Mouse (Mus musculus) liver, embryonic 11.5 days (tissue): Measurements from ENCODE around the gene Dnlz. TPM values are rescaled to one million over a fixed set of nuclear protein-coding genes. Genes with fewer than 3 reads are reported as not detected.
"Not testable (repeated sequence)": the region's sequence is repeated elsewhere in the genome, so short reads cannot be mapped to it uniquely, and the experiment has no call there.

ENCODE experiments used
- ATAC-seq: fragments of 200-750 bp; cut with Nextera tagmentation; replicated peaks from 2 replicates; pipeline ENCODE4 v1.8.0; 2017; ENCODE audit warnings: moderate number of reproducible peaks, mild to moderate bottlenecking, moderate TSS enrichment, moderate library complexity; ENCODE audit not compliant: low FRiP score
- DNase-seq: peaks from one replicate; pipeline ENCODE4 v3.0.0-alpha.2; 2017; ENCODE audit warnings: low spot score
- H3K27ac ChIP-seq: fragments of 300-500 bp; sonication (generic); 2 replicates; pipeline ENCODE4 v1.5.1; 2014; ENCODE audit warnings: mild to moderate bottlenecking, low read depth, low read length, control low read depth
- H3K27me3 ChIP-seq: fragments of 300-500 bp; sonication (generic); replicated peaks from 2 replicates; pipeline ENCODE4 v1.6.1; 2014; ENCODE audit warnings: low read length, mixed read lengths; ENCODE audit not compliant: control insufficient read depth, insufficient read depth
- H3K36me3 ChIP-seq: fragments of 300-500 bp; sonication (generic); 2 replicates; pipeline ENCODE4 v1.6.1; 2014; ENCODE audit warnings: mild to moderate bottlenecking, low read length, moderate library complexity, mixed read lengths; ENCODE audit not compliant: control insufficient read depth, insufficient read depth
- H3K4me1 ChIP-seq: fragments of 300-500 bp; sonication (generic); replicated peaks from 2 replicates; pipeline ENCODE4 v1.6.1; 2014; ENCODE audit warnings: low read length, mixed read lengths; ENCODE audit not compliant: control insufficient read depth, insufficient read depth
- H3K4me2 ChIP-seq: fragments of 300-500 bp; sonication (generic); 2 replicates; pipeline ENCODE4 v1.6.1; 2014; ENCODE audit warnings: mild to moderate bottlenecking, control low read depth, moderate library complexity
- H3K4me3 ChIP-seq: fragments of 300-500 bp; sonication (generic); 2 replicates; pipeline ENCODE4 v1.5.1; 2014; ENCODE audit warnings: low read depth, low read length, control low read depth
- H3K9ac ChIP-seq: fragments of 300-500 bp; sonication (generic); 2 replicates; pipeline ENCODE4 v1.6.1; 2014; ENCODE audit warnings: low read depth, low read length, control low read depth
- H3K9me3 ChIP-seq: fragments of 300-500 bp; sonication (generic); 2 replicates; pipeline ENCODE4 v1.6.1; 2016; ENCODE audit warnings: low read length, inconsistent platforms, mixed read lengths; ENCODE audit not compliant: control insufficient read depth
- WGBS: fragments of 180-500 bp; shearing (Covaris S2); extraction: QIAGEN DNeasy Blood & Tissue Kit; methylation state at CpG from one replicate; pipeline ENCODE4 v1.1.7; 2014; 5-methylcytosine and 5-hydroxymethylcytosine counted together
- polyA plus RNA-seq: library from polyadenylated mRNA; unstranded; fragments of >200 nt; fragmentation: Nextera tagmentation; extraction: Ambion mirVana; gene quantifications from 2 replicates; pipeline ENCODE4 v1.2.1, GENCODE M21; 2014

Gene Dnlz
- polyA plus RNA-seq, 1 experiment from 2014 or later, result 23.0 TPM

- Histone ChIP-seq H3K4me3 (peak overlapping the region; percentile 87), H3K9me3 (no peaks in the 10 kb centered on the region), H3K9ac (peak overlapping the region; percentile 94), H3K4me2 (peak overlapping the region; percentile 72), H3K36me3 (peaks cover 60% of the 10 kb centered on the region), H3K4me1 (peaks cover 14% of the 10 kb centered on the region), H3K27ac (peak overlapping the region; percentile 40), H3K27me3 (no peaks in the 10 kb centered on the region)
- peak; percentile 70 for DNase-seq
- WGBS, result under 1% methylated on average over 45 of the region's 45 CpGs
- peak; percentile 66 for ATAC-seq
Measured at GRCm38 (mm10) chr2:26388682-26389153, 36.8 kb upstream of the Dnlz start.

GRCm38 (mm10) chr2:26387713-26388112 lies 35.8 kb upstream of the Dnlz start:
- H3K9ac ChIP-seq, result peak overlapping the region; percentile 94
- peak overlapping the region; percentile 72 for H3K4me2 ChIP-seq
- no peaks in the 10 kb centered on the region for H3K27me3 ChIP-seq
- DNase-seq (no peak), ATAC-seq (no peak)
- peaks cover 14% of the 10 kb centered on the region for H3K4me1 ChIP-seq
- no peak overlapping the region for H3K27ac ChIP-seq
- H3K4me3 ChIP-seq, result peak overlapping the region; percentile 87
- WGBS, result 93% methylated on average over 3 of the region's 3 CpGs
- peaks cover 56% of the 10 kb centered on the region for H3K36me3 ChIP-seq
- H3K9me3 ChIP-seq, result no peaks in the 10 kb centered on the region

- peak overlapping the region; percentile 73 for H3K4me2 ChIP-seq
- H3K36me3 ChIP-seq, result peaks cover 38% of the 10 kb centered on the region
- H3K4me1 ChIP-seq, ATAC-seq, H3K27ac ChIP-seq, H3K9me3 ChIP-seq, DNase-seq, H3K27me3 ChIP-seq: not testable (repeated sequence)
- WGBS, result 27% methylated on average over 6 of the region's 6 CpGs
- H3K9ac ChIP-seq, result peak overlapping the region; percentile 69
- peak overlapping the region; percentile 89 for H3K4me3 ChIP-seq
Measured at GRCm38 (mm10) chr2:26380871-26381270, 29.0 kb upstream of the Dnlz start.

- no peaks in the 10 kb centered on the region for H3K27me3 ChIP-seq
- DNase-seq (peak; percentile 87), ATAC-seq (peak; percentile 94)
- WGBS, result 0% methylated on average over 38 of the region's 38 CpGs
- peak within 1 kb of the TSS; percentile 89 for H3K4me3 ChIP-seq
- H3K4me1 ChIP-seq, result peaks cover 3% of the 10 kb centered on the region
- H3K27ac ChIP-seq, result peak within 1 kb of the TSS; percentile 34; the same call in 1 of the 2 replicates
- H3K9ac ChIP-seq, result peak within 1 kb of the TSS; percentile 69
- H3K9me3 ChIP-seq, result no peaks in the 10 kb centered on the region
- peak within 1 kb of the TSS; percentile 73 for H3K4me2 ChIP-seq
- H3K36me3 ChIP-seq, result peaks cover 39% of the 10 kb centered on the region
Measured at GRCm38 (mm10) chr2:26380131-26380771, 28.3 kb upstream of the Dnlz start, which contains the start of gene Snapc4. TSS of gene Snapc4 (minus strand) at chr2:26380653.

- Histone ChIP-seq H3K9ac (no peak overlapping the region), H3K27me3 (no peaks in the 10 kb centered on the region), H3K27ac (no peak overlapping the region), H3K4me3 (no peak overlapping the region), H3K36me3 (peaks cover 66% of the 10 kb centered on the region), H3K4me1 (no peaks in the 10 kb centered on the region), H3K9me3 (no peaks in the 10 kb centered on the region), H3K4me2 (no peak overlapping the region)
- DNase-seq (no peak), ATAC-seq (no peak)
- WGBS, result 95% methylated on average over 8 of the region's 8 CpGs
Measured at GRCm38 (mm10) chr2:26372396-26372795, 20.5 kb upstream of the Dnlz start.

- WGBS, result 91% methylated on average over 1 of the region's 1 CpGs
- Histone ChIP-seq H3K27ac (no peak overlapping the region), H3K9me3 (no peaks in the 10 kb centered on the region), H3K36me3 (peaks cover 60% of the 10 kb centered on the region), H3K4me2 (no peak overlapping the region), H3K27me3 (no peaks in the 10 kb centered on the region), H3K9ac (no peak overlapping the region), H3K4me3 (no peak overlapping the region), H3K4me1 (no peaks in the 10 kb centered on the region)
- ATAC-seq, result no peak
- no peak for DNase-seq
Measured at GRCm38 (mm10) chr2:26368572-26368971, 16.7 kb upstream of the Dnlz start.

- Histone ChIP-seq H3K27me3 (no peaks in the 10 kb centered on the region), H3K9ac (no peak overlapping the region), H3K4me1 (no peaks in the 10 kb centered on the region), H3K27ac (no peak overlapping the region), H3K4me2 (no peak overlapping the region), H3K4me3 (no peak overlapping the region), H3K9me3 (no peaks in the 10 kb centered on the region), H3K36me3 (peaks cover 55% of the 10 kb centered on the region)
- ATAC-seq (no peak), DNase-seq (no peak)
- 93% methylated on average over 6 of the region's 6 CpGs for WGBS
Measured at GRCm38 (mm10) chr2:26367911-26368310, 16.0 kb upstream of the Dnlz start.

GRCm38 (mm10) chr2:26364738-26365465 lies 13.0 kb upstream of the Dnlz start:
- WGBS, result 88% methylated on average over 10 of the region's 10 CpGs
- no peak overlapping the region for H3K4me2 ChIP-seq
- peaks cover 46% of the 10 kb centered on the region for H3K36me3 ChIP-seq
- DNase-seq, result no peak
- 0 out of 2 replicates have a peak overlapping the region, but pooled peaks have one; percentile 8 for H3K9ac ChIP-seq
- H3K27me3 ChIP-seq, result no peaks in the 10 kb centered on the region
- no peak overlapping the region for H3K4me3 ChIP-seq
- H3K9me3 ChIP-seq, result no peaks in the 10 kb centered on the region
- H3K27ac ChIP-seq, result no peak overlapping the region
- ATAC-seq, result no peak
- H3K4me1 ChIP-seq, result no peaks in the 10 kb centered on the region
